Mouse (Mus musculus): ENCODE measurements at regions not wholly inside any gene's neighbourhood (a gene's known extent, or its start where the extent isn't known, plus 50 kb on each side); places are given as distances from the start of the nearest gene placed in this dataset.

- no peak overlapping the region for H3K4me3 ChIP-seq (ENCODE audit: low read depth, low read length)
- 53% methylated on average over 12 of the region's 12 CpGs for WGBS (ENCODE audit: insufficient replicate concordance)
- DNase-seq = no peak
- no peaks in the 10 kb centered on the region for H3K9me3 ChIP-seq (ENCODE audit: low read length)
- ATAC-seq = no peak
- no peaks in the 10 kb centered on the region for H3K4me1 ChIP-seq (ENCODE audit: insufficient read depth)
- H3K36me3 ChIP-seq (replicated peaks; ENCODE audit: insufficient read depth, low read length) = no peaks in the 10 kb centered on the region
- no peaks in the 10 kb centered on the region for H3K27me3 ChIP-seq (ENCODE audit: insufficient read depth, low read length)
- H3K27ac ChIP-seq (ENCODE audit: low read depth) = no peak overlapping the region
- no peak overlapping the region for H3K4me2 ChIP-seq (ENCODE audit: low read depth, low read length)
- no peak for TF ChIP-seq EP300 (IDR thresholded peaks at IDR 0.05; ENCODE audit: low read depth)
- TF ChIP-seq CTCF (IDR thresholded peaks at IDR 0.05; ENCODE audit: low read depth) = no peak
- no peak overlapping the region for H3K9ac ChIP-seq (replicated peaks)
Observed at GRCm38 (mm10) chr2:106461973-106462637, 231.0 kb upstream of the Mpped2 start.

DNA sequence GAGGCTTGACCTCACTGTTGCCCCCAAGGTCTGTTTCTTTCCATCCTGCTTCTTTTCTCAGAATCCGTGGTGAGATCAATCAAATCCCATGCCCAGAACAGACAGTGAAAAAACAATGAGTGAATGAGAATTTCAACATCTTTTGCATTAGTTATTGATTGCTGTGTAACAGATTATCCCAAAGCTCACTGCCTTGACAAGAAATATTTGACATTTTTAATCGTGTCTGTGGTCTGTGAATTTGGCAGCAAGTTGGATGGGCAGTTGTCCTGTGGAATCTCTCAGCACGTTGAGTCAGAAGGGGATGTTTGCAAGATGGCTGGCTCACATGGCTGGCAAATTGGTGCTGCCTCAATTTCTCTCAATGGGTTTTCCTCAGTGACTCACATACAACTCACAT lies 228.0 kb upstream of the Mpped2 start:
- no peaks in the 10 kb centered on the region for H3K4me1 ChIP-seq (ENCODE audit: insufficient read depth)
- DNase-seq (no peak), ATAC-seq (no peak)
- 62% methylated on average over 3 of the region's 3 CpGs for WGBS (ENCODE audit: insufficient replicate concordance)
- H3K36me3 ChIP-seq (replicated peaks; ENCODE audit: insufficient read depth, low read length) = no peaks in the 10 kb centered on the region
- H3K4me2 ChIP-seq (ENCODE audit: low read depth, low read length) = no peak overlapping the region
- TF ChIP-seq EP300 (IDR thresholded peaks at IDR 0.05; ENCODE audit: low read depth) = no peak
- TF ChIP-seq CTCF (IDR thresholded peaks at IDR 0.05; ENCODE audit: low read depth) = no peak
- no peak overlapping the region for H3K27ac ChIP-seq (ENCODE audit: low read depth)
- H3K27me3 ChIP-seq (ENCODE audit: insufficient read depth, low read length) = no peaks in the 10 kb centered on the region
- H3K9me3 ChIP-seq (ENCODE audit: low read length) = no peaks in the 10 kb centered on the region
- no peak overlapping the region for H3K9ac ChIP-seq (replicated peaks)
- no peak overlapping the region for H3K4me3 ChIP-seq (ENCODE audit: low read depth, low read length)

GRCm38 (mm10) chr2:106465831-106466230 lies 227.2 kb upstream of the Mpped2 start:
- H3K4me3 ChIP-seq (ENCODE audit: low read depth, low read length) = no peak overlapping the region
- no peak overlapping the region for H3K27ac ChIP-seq (ENCODE audit: low read depth)
- no peaks in the 10 kb centered on the region for H3K36me3 ChIP-seq (replicated peaks; ENCODE audit: insufficient read depth, low read length)
- 87% methylated on average over 3 of the region's 3 CpGs for WGBS (ENCODE audit: insufficient replicate concordance)
- no peak overlapping the region for H3K4me2 ChIP-seq (ENCODE audit: low read depth, low read length)
- H3K9me3 ChIP-seq (ENCODE audit: low read length) = no peaks in the 10 kb centered on the region
- H3K27me3 ChIP-seq (ENCODE audit: insufficient read depth, low read length) = no peaks in the 10 kb centered on the region
- TF ChIP-seq EP300 (IDR thresholded peaks at IDR 0.05; ENCODE audit: low read depth) (no peak), CTCF (IDR thresholded peaks at IDR 0.05; ENCODE audit: low read depth) (no peak)
- DNase-seq = no peak
- no peak for ATAC-seq
- no peaks in the 10 kb centered on the region for H3K4me1 ChIP-seq (ENCODE audit: insufficient read depth)
- no peak overlapping the region for H3K9ac ChIP-seq (replicated peaks)

- DNase-seq (no peak), ATAC-seq (no peak)
- Histone ChIP-seq H3K4me1 (ENCODE audit: insufficient read depth) (no peaks in the 10 kb centered on the region), H3K27me3 (ENCODE audit: insufficient read depth, low read length) (no peaks in the 10 kb centered on the region), H3K27ac (ENCODE audit: low read depth) (no peak overlapping the region), H3K36me3 (replicated peaks; ENCODE audit: insufficient read depth, low read length) (no peaks in the 10 kb centered on the region), H3K4me2 (ENCODE audit: low read depth, low read length) (no peak overlapping the region), H3K4me3 (ENCODE audit: low read depth, low read length) (no peak overlapping the region), H3K9ac (replicated peaks) (no peak overlapping the region), H3K9me3 (ENCODE audit: low read length) (no peaks in the 10 kb centered on the region)
- WGBS (ENCODE audit: insufficient replicate concordance) = 59% methylated on average over 2 of the region's 2 CpGs
- no peak for TF ChIP-seq EP300 (IDR thresholded peaks at IDR 0.05; ENCODE audit: low read depth)
- TF ChIP-seq CTCF (IDR thresholded peaks at IDR 0.05; ENCODE audit: low read depth) = no peak
Observed at GRCm38 (mm10) chr2:106469196-106469595, 223.9 kb upstream of the Mpped2 start.

DNA sequence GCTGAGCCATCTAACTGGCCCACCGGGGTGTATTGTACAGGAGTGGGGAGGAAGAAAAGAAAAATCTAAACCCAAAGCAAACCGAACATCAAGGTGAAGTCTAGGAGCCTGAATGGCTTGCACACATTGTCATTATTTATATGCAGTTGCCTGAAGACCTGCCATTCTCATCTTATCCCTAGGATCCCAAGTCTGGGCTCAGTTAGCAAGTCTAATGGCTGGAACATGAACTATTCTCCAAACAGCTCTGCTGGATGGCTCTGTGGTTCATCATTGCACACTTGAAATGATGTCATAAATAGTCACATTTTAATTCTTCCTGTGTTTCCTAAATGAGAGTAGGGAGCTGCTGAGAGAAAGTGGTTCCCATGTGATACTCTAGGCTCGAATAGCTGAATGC lies 219.6 kb upstream of the Mpped2 start:
- DNase-seq = no peak
- WGBS (ENCODE audit: insufficient replicate concordance) = 68% methylated on average over 3 of the region's 3 CpGs
- no peak overlapping the region for H3K27ac ChIP-seq (ENCODE audit: low read depth)
- no peaks in the 10 kb centered on the region for H3K27me3 ChIP-seq (ENCODE audit: insufficient read depth, low read length)
- no peak overlapping the region for H3K4me3 ChIP-seq (ENCODE audit: low read depth, low read length)
- no peak for ATAC-seq
- TF ChIP-seq EP300 (IDR thresholded peaks at IDR 0.05; ENCODE audit: low read depth) = no peak
- no peak for TF ChIP-seq CTCF (IDR thresholded peaks at IDR 0.05; ENCODE audit: low read depth)
- no peaks in the 10 kb centered on the region for H3K4me1 ChIP-seq (ENCODE audit: insufficient read depth)
- no peaks in the 10 kb centered on the region for H3K36me3 ChIP-seq (replicated peaks; ENCODE audit: insufficient read depth, low read length)
- no peaks in the 10 kb centered on the region for H3K9me3 ChIP-seq (ENCODE audit: low read length)
- H3K4me2 ChIP-seq (ENCODE audit: low read depth, low read length) = no peak overlapping the region
- H3K9ac ChIP-seq (replicated peaks) = no peak overlapping the region

DNA sequence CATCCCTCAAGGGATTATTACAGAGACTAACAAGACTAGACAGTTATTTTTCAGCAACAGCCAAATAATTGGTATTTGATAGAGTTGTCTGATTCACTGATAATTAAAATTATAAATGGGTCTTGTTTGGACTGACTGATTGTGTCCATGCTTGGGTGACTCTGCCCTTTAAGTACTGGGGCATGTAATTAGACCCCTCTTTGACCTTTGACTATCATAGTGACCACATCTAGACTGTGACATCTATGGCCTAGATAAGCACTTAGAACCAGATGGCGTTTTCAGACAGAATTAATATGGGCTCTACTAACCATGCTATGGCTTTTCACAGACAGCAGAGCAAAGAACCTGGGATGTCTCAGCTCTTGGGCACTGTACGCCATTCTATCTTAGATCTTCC lies 215.1 kb upstream of the Mpped2 start:
- no peaks in the 10 kb centered on the region for H3K27me3 ChIP-seq (ENCODE audit: insufficient read depth, low read length)
- H3K36me3 ChIP-seq (replicated peaks; ENCODE audit: insufficient read depth, low read length) = no peaks in the 10 kb centered on the region
- H3K4me1 ChIP-seq (ENCODE audit: insufficient read depth) = no peaks in the 10 kb centered on the region
- no peak overlapping the region for H3K27ac ChIP-seq (ENCODE audit: low read depth)
- no peak overlapping the region for H3K4me3 ChIP-seq (ENCODE audit: low read depth, low read length)
- TF ChIP-seq EP300 (IDR thresholded peaks at IDR 0.05; ENCODE audit: low read depth) (no peak), CTCF (IDR thresholded peaks at IDR 0.05; ENCODE audit: low read depth) (no peak)
- no peak for ATAC-seq
- WGBS (ENCODE audit: insufficient replicate concordance) = 76% methylated on average over 2 of the region's 2 CpGs
- H3K9ac ChIP-seq (replicated peaks) = no peak overlapping the region
- no peaks in the 10 kb centered on the region for H3K9me3 ChIP-seq (ENCODE audit: low read length)
- DNase-seq = no peak
- H3K4me2 ChIP-seq (ENCODE audit: low read depth, low read length) = no peak overlapping the region
